Mouse (Mus musculus): ENCODE data around the gene Samhd1. TPM values are rescaled to one million over a fixed set of nuclear protein-coding genes. Genes with fewer than 3 reads are reported as not detected.
A peak's percentile ranks its signal among the peaks of the same experiment; 100 is the strongest.

Gene Samhd1
- total RNA-seq, 2 experiments from 2014 or later = 15.8 to 16.0 TPM

GRCm38 (mm10) chr2:157099532-157100318 lies 35.3 kb downstream of the Samhd1 start:
- no peak for DNase-seq

DNA sequence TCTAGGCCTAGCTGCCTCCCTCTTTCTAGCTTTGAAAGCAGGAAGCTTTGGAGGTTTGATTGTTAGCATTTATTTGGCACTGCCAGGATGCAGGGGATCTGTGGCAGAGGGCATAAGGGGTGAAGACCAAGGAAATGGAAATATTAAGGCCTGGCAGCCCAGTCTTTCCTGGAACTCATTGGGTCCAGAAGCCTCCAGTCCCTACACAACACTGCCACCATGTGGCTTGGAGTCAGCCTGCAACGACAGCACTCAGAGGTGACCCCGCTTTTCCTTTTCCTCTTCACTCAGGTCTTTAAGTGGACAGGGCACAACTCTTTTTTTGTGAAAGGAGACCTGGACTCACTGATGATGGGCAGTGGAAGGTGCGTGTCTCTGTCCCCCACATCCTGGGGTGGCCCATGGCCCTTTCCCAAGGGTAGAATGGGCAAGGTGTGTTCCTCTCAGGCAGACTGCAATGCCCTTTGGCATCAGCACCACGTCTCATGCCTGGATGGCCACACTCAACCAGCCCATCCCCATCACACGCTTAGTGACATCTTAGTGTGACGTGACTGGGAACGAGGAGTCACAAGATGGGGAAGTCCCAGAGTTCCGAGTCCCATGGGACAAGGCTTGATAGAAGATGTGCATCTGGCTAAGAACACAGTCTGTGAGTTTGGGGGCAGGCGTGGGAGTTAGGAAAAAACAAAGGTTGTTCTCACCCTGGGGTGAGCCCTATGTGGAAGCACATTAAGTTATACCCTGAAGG lies 39.9 kb downstream of the Samhd1 start:
- peak; percentile 63 to 71 for DNase-seq

GRCm38 (mm10) chr2:157092024-157092423 lies 43.0 kb downstream of the Samhd1 start:
- DNase-seq = peak; percentile 48 to 54

GRCm38 (mm10) chr2:157087536-157088317 lies 47.3 kb downstream of the Samhd1 start:
- DNase-seq = no peak

DNA sequence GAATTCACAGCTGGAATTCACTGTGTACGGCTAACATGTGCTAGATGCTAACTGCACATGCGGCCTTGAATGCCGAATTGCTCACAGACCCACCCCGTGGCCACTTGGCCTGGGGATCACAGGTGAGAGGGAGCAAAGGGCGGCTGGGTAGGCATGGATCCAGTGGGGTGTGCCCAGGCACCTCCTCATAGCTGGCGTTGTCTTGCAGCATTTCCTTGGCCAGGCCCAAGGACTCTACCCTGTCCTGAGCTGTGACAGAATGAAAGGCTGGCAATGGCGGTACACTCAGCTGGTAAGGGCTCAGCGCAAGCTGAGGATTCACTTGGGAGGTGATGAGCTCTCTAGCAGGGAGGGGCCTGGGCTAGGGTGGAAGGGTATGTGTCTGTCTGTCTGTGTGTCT lies 48.3 kb downstream of the Samhd1 start, which contains the start of gene Tldc2:
Gene Tldc2 (plus strand): TSS at position 260 of the 400 bp plus-strand sequence.
- DNase-seq = no peak

- no peak for DNase-seq
These were observed 50.1 kb downstream of the Samhd1 start for GRCm38 (mm10) chr2:157084831-157085585.

DNA sequence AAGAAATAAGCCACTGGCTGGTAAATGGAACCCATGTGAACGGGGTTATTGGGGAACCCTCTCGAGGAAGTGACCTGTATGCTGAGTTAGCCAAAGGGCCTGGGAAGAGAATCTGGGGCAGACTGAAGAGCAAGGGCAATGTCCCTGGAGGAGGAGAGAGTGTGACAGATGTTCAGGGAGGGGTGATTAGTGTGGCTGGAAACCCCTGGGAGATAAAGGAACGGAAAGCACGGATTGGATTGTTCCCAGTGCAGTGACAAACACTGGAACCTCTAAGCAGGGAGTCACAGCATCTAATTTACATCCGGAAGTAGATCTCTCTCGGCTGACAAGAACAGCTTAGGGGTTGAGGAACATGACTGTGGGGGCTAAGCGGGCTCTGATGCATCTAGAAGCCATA lies 53.1 kb downstream of the Samhd1 start:
- DNase-seq = no peak

DNA sequence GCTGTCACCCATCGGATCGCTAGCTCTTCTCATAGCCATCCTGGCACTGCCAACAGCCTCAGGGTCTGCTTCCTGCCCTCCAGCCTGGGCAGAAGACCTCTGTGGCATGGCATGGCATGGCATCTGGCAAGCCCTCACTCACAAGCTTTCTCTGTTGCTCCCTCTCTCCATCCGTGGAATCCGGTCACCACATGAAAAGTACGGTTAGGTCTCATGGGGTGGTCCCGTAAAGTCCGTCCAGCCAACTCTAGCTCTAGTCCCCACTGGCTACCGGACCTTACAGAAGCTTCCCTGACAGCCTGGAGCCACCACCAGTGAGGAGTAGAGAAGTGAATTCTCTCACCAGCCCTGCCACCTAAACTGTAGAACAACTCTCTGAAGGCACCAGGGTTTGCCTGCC lies 53.7 kb downstream of the Samhd1 start:
- DNase-seq = no peak

- no peak for DNase-seq
These were observed 55.3 kb downstream of the Samhd1 start for GRCm38 (mm10) chr2:157079701-157080180.

DNA sequence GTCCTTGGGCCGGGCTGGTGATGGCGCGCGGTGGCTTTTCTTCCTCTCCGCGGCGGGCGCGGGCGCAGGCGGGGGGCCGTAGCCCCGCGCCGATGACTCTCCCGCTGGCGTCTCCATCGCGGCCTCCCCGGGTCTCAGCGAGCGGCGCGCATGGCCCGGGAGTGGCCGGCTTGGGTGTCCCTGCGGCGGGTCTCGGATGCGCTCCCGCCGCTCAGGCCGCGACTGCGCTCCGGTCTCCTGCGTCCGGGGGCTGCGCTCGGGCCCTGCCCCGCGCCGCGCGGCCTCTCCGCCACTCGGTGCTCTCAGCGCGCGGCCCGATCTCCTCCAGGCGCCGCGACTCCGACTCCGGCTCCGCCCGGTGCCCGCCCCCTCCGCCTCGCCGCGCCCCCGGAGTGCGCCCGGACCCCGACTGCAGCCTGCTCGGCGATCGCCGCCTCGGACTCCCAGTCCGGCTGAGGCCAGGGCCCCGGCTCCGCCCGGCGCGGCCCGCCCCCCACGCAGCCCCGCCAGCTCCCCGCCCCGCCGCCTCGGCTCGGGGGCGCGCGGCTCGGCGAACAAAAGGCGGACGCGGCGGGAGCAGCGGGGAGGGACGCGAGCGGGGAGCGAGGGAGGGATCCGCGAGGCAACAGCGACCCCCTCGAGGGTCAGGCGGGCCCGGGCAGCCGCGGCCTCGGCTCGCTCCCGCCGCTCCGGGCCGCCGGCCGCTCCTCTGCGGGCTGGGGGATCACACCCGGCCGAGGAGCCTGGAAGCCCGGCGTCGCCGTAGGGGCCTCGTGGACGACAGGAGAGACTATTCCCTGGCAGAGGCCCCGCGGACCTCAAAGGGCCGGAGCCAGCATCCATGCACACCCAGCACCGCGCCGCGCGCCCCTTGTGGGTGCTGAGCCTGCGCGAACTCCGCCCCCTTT lies 56.0 kb downstream of the Samhd1 start, which contains the start of gene Soga1:
Gene Soga1 (minus strand): TSS at position 462 of the 908 bp plus-strand sequence.
- peak; percentile 87 to 88 for DNase-seq

DNA sequence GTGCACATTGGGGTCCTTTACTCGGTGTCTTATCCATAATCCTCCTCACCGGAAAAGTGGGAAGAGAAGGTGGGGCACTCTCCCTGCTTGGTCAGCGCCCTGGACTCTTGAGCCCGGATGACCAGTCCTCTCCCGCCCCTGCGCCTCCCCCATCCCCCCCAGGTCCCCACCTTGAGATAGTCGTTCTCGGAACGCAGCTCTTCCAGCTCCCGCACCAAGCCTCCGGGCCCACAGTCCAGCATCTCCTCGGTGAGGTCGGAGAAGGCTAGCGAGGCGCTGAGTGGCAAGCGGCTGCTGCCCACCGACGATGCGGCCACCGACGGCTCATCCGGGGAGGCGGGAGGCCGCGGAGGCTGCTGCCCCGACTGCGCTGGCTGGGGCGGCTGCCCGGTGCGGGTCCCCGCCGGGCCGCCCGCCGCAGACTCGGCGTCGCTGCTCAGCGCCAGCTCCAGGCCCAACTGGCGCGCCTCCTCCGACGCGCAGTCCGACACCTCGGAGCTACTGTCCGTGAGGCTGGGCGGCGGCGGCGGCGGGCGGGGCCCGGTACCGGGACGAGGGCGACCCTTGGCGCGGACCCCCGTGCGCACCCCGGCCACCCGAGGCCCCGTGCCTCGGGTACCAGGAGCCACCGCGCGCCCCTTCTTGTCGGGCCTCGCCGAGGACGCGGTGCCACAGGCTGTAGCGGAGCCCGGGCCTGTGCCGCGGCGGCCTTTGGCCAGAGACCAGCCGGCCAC lies 56.8 kb downstream of the Samhd1 start:
- peak in 1 of 2 experiments; percentile 48 for DNase-seq

GRCm38 (mm10) chr2:157077641-157078058 lies 57.4 kb downstream of the Samhd1 start:
- DNase-seq = peak; percentile 66 to 74

DNA sequence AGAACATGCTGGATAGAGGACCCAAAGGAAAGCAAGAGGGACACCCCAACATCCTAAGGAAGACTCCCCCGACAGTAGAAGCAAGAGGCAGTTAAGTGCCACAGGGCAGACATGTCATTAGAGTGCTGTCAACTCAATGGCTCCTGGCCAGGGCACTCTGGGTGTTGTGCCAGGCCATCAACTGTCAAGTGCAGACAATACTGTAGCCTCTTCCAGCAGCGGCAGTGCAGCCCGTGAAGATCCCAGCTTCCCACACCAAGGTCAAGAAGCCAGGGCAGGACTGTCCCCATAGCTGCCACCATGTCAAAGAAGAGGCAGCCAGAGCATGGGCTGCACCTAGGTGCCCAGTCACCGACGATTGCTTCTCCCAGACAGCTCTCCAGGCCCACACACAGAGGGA lies 57.9 kb downstream of the Samhd1 start:
- no peak for DNase-seq

- no peak for DNase-seq
These were observed 58.5 kb downstream of the Samhd1 start for GRCm38 (mm10) chr2:157076585-157076984.

DNA sequence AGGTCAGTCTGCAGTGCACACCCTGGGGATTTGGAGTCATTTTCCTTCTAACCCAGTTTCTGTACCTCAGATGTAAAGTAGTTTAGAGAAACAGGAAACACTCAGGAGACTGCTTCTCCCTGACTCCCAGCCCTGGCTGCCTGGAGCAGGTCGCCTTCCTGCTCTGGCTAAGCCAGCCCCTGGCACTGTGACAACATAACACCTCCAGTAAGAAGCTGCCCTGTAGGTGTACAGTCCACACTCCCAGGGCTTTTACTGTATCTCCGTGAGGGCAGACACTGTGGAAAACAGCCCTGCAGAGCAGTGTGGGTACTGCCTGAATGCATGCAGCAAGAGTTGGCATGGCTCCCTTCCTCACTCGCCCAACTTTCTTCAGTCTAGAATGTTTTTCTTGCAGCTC lies 59.4 kb downstream of the Samhd1 start:
- DNase-seq = no peak

DNA sequence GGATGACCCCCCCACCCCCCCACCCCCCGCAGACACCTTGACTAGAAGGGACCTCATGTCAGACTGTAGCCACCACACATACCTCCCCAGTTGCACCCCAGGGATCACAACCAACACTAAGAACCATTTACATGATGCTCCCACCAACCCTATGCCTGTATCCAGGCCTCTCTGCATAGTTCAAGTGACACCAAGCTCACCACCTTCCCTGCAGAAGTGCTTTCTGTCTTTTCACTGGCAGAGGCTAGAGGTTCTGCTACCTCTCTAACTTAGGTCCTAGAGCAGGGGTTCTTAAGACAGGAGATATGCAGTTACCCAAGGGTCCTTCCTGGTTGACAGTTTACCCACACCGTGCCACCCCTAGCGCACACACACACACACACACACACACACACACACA lies 59.8 kb downstream of the Samhd1 start:
- no peak for DNase-seq

DNA sequence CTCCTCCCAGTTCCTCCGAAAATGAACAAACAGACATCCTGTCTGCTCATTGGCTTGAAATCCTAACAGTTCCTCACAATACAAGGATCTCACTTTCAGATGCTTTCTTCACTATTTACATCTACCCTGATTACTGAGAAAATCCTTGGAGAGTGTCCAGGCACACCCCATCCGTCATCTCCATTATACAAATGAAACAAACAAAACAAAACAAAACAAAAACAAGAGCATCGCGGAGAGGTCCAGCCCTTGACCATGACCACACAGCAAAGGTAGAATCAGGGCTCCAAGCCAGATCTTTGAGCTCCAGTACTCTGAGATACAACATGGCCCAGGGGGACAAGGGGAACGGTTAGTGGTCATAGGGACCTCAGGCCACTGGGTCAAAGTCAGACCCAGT lies 60.3 kb downstream of the Samhd1 start:
- DNase-seq = no peak

GRCm38 (mm10) chr2:157074186-157074724 lies 60.8 kb downstream of the Samhd1 start:
- no peak for DNase-seq

DNA sequence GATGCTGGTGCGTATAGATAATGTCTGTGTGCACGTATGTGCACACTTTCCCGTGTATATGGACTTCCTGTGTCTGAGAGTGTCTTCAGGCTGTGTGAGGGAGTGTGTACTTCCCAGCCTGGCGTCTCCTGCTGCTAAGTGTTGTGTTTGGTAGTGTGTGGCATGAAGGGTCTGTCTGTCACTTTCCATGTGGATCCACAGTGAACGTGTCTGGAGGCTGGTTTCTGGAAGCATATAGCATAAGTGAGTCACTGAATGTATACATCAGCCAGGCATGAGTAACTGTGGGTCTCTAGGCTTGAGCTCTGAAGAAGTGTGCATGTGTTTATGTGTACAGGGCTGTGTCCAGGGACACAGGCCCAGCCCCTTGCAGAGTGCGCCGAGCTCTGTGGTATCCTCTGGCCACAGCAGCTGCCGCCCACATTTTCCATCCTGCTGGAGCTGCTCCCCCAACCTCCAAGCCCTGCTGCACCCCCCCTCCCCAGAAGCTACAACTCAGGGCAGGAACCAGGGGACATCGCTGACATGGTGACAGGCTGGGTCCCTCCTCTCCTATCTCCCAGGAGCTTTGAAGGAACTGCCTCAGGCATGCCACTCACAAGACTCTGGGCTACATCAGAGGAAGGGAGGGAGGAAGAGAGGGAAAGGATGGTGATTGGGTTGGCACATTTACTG lies 61.5 kb downstream of the Samhd1 start:
- no peak for DNase-seq
